Mouse (Mus musculus) liver, embryonic 16.5 days (tissue): ENCODE data around the gene Tmem38a. TPM values are rescaled to one million over a fixed set of nuclear protein-coding genes. Genes with fewer than 3 reads are reported as not detected.

Experiments
- ATAC-seq: fragments of 200-750 bp; cut with Nextera tagmentation; 2 replicates; pipeline ENCODE4 v1.8.0; 2017; ENCODE audit warnings: low read depth, mild to moderate bottlenecking, moderate number of reproducible peaks, moderate library complexity
- H3K27ac ChIP-seq: fragments of 300-500 bp; sonication (generic); 2 replicates; pipeline ENCODE4 v1.5.1; 2014; ENCODE audit warnings: mild to moderate bottlenecking, low read length
- H3K27me3 ChIP-seq: fragments of 300-500 bp; sonication (generic); 2 replicates; pipeline ENCODE4 v1.6.1; 2014; ENCODE audit warnings: low read depth, low read length, mixed read lengths; ENCODE audit not compliant: control insufficient read depth, insufficient read depth
- H3K36me3 ChIP-seq: fragments of 300-500 bp; sonication (generic); 2 replicates; pipeline ENCODE4 v1.6.1; 2014; ENCODE audit warnings: mild to moderate bottlenecking; ENCODE audit not compliant: control insufficient read depth, insufficient read depth
- H3K4me1 ChIP-seq: fragments of 300-500 bp; sonication (generic); 2 replicates; pipeline ENCODE4 v1.6.1; 2014; ENCODE audit warnings: low read depth, low read length, mixed read lengths; ENCODE audit not compliant: control insufficient read depth
- H3K4me2 ChIP-seq: fragments of 300-500 bp; sonication (generic); 2 replicates; pipeline ENCODE4 v1.6.1; 2014; ENCODE audit warnings: low read depth, low read length, mixed read lengths
- H3K4me3 ChIP-seq: fragments of 300-500 bp; sonication (generic); 2 replicates; pipeline ENCODE4 v1.5.1; 2014; ENCODE audit warnings: low read depth, mild to moderate bottlenecking, low read length
- H3K9ac ChIP-seq: fragments of 300-500 bp; sonication (generic); 2 replicates; pipeline ENCODE4 v1.6.1; 2014; ENCODE audit warnings: low read depth, low read length
- H3K9me3 ChIP-seq: fragments of 300-500 bp; sonication (generic); replicated peaks from 2 replicates; pipeline ENCODE4 v1.6.1; 2016; ENCODE audit warnings: low read length; ENCODE audit not compliant: control insufficient read depth
- WGBS: fragments of 180-500 bp; shearing (Covaris S2); extraction: QIAGEN DNeasy Blood & Tissue Kit; methylation state at CpG from one replicate; pipeline ENCODE4 v1.1.7; 2014; ENCODE audit not compliant: insufficient replicate concordance; 5-methylcytosine and 5-hydroxymethylcytosine counted together
- microRNA-seq: library from miRNA; unstranded; fragments of <30 nt; microRNA quantifications from one replicate; pipeline ENCODE4, GENCODE M21; 2016
- polyA plus RNA-seq: library from polyadenylated mRNA; unstranded; fragments of >200 nt; fragmentation: Nextera tagmentation; extraction: Ambion mirVana; gene quantifications from 2 replicates; pipeline ENCODE4 v1.2.1, GENCODE M21; 2015

Gene Tmem38a
- polyA plus RNA-seq, 1 experiment from 2014 or later, result 4.5 TPM

DNA sequence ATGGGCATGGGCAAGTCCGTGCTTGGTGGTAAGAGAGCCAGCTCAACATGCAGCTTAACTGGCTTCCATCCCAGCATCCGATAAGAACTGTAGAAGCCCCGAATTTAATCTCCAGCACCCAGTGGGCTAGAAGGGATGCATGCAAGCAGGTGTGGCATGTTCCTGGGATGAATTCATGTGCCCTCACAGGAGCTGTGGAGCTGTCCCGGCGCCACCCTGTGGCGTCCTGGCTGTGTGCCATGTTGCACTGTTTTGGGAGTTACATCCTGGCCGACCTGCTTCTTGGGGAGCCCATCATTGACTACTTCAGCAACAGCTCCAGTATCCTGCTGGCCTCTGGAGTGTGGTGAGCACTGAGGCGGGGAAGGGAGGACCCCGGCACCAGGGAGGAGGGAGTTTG lies 7.5 kb downstream of the Tmem38a start:
- no peak for ATAC-seq
- WGBS, result 54% methylated on average over 9 of the region's 9 CpGs

DNA sequence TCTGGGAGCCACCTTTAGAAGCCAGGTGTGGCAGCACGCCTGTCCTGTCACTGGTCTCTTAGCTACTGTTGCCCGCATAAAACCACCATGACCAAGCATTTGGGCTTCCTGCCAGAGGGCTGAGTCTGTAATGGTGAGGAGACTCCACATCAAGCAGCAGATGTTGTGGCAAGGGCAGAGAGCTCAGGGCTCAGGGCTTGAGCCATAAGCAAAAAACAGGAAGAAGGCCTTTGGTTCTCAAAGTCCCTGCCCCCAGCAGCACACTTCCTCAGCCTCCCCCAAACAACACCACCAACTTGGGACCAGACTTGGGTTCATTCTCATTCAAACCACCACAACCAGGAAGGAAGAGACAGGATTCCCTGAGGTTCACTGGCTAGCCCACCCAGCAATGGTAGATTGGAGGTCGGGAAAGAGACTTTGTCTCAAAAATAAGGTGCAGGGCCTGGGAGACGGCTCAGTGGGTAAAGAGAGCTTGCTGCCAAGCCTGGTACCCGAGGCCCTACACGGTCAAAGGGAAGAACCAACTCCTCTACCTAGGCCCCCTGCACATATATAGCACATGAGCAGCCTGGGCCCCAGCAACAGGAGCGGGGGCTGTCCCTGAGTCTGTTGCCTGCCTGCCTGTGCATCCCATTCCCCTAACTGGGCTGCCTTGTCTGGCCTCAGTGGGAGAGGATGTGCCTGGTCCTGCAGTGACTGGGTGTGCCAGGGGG lies 11.4 kb downstream of the Tmem38a start:
- 31% methylated on average over 7 of the region's 7 CpGs for WGBS
- Histone ChIP-seq H3K9ac (no peak overlapping the region), H3K4me1 (no peaks in the 10 kb centered on the region; the same call in 1 of the 2 replicates), H3K9me3 (no peaks in the 10 kb centered on the region), H3K27ac (peak overlapping the region; percentile 67), H3K27me3 (no peaks in the 10 kb centered on the region), H3K4me3 (no peak overlapping the region), H3K4me2 (no peak overlapping the region), H3K36me3 (no peaks in the 10 kb centered on the region)
- ATAC-seq, result peak; percentile 47; the same call in 1 of the 2 replicates

More for the DNA sequence above, 7.5 kb downstream of the Tmem38a start:
- no peak overlapping the region for H3K4me2 ChIP-seq
- no peaks in the 10 kb centered on the region; the same call in 1 of the 2 replicates for H3K4me1 ChIP-seq
- no peak overlapping the region for H3K4me3 ChIP-seq
- H3K9ac ChIP-seq, result no peak overlapping the region
- H3K9me3 ChIP-seq, result no peaks in the 10 kb centered on the region
- no peaks in the 10 kb centered on the region for H3K27me3 ChIP-seq
- H3K36me3 ChIP-seq, result no peaks in the 10 kb centered on the region
- H3K27ac ChIP-seq, result no peak overlapping the region

DNA sequence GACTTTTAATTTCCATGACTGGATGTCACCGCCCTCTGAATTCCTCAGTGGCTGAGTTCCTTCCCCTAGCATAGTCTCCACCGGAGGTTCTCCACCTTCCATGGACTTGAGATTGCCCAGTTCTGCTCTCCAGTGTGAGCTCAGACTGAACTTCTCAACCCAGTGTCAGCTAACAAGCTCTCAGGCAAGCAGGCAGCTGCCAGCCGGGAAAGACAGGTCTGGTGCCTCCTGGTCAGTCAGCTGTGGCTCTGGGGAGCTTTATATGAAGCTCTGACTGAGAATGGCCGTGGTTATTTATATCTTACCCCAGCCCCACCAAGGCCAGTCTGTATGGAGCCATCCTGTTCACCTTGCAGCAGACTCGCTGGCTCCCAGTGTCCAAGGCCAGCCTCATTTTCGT lies 12.5 kb downstream of the Tmem38a start:
- 57% methylated on average over 6 of the region's 6 CpGs for WGBS
- Histone ChIP-seq H3K36me3 (no peaks in the 10 kb centered on the region), H3K4me3 (no peak overlapping the region), H3K9ac (no peak overlapping the region), H3K27me3 (no peaks in the 10 kb centered on the region), H3K4me2 (no peak overlapping the region), H3K27ac (no peak overlapping the region), H3K4me1 (no peaks in the 10 kb centered on the region; the same call in 1 of the 2 replicates), H3K9me3 (no peaks in the 10 kb centered on the region)
- ATAC-seq, result no peak

DNA sequence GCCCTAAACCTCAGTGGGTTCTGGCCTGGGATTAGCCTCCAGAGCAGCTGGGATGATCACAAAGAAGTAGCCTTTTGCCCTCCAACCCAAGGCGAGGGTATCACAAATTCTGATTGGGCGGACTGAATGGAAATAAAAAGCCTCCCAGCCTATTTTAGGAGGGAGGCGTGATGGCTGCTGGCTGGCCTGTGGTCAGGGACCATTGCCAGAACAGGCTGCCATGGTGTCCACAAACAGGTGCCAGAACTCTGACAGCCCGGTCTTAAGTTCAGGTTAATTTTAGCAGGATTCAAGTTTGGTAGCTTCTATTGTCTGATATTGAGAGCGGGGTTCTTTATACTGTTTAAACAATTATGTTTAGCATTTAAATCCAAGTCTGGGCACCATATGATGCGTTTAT lies 16.0 kb downstream of the Tmem38a start:
- H3K36me3 ChIP-seq, result no peaks in the 10 kb centered on the region
- H3K9ac ChIP-seq, result no peak overlapping the region
- no peak for ATAC-seq
- no peak overlapping the region for H3K4me3 ChIP-seq
- 61% methylated on average over 6 of the region's 6 CpGs for WGBS
- H3K4me2 ChIP-seq, result no peak overlapping the region
- no peaks in the 10 kb centered on the region for H3K27me3 ChIP-seq
- no peaks in the 10 kb centered on the region for H3K9me3 ChIP-seq
- no peaks in the 10 kb centered on the region; the same call in 1 of the 2 replicates for H3K4me1 ChIP-seq
- H3K27ac ChIP-seq, result no peak overlapping the region

DNA sequence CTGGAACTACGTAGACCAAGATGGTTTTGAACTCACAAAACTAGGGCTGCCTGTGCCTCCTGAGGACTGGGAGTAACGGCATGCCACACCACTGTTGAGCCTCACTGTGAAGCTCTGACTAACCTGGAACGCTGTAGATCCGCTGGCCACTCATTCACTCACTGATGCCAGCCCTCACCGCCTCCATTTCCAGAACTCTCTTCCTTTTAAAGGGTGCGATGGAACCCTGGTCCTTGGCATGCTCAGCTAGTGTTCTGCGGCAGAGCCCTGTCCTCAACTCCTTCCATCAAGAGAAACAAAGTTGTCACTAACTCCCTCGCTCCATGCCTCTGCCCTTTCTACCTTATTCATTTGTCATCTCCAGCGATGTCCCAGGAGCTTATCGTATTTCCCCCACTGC lies 17.0 kb downstream of the Tmem38a start:
- 71% methylated on average over 10 of the region's 10 CpGs for WGBS
- no peaks in the 10 kb centered on the region for H3K9me3 ChIP-seq
- no peak overlapping the region for H3K4me3 ChIP-seq
- H3K27me3 ChIP-seq, result no peaks in the 10 kb centered on the region
- no peak overlapping the region for H3K4me2 ChIP-seq
- H3K4me1 ChIP-seq, result no peaks in the 10 kb centered on the region
- H3K36me3 ChIP-seq, result no peaks in the 10 kb centered on the region
- H3K9ac ChIP-seq, result no peak overlapping the region
- H3K27ac ChIP-seq, result no peak overlapping the region
- ATAC-seq, result no peak

DNA sequence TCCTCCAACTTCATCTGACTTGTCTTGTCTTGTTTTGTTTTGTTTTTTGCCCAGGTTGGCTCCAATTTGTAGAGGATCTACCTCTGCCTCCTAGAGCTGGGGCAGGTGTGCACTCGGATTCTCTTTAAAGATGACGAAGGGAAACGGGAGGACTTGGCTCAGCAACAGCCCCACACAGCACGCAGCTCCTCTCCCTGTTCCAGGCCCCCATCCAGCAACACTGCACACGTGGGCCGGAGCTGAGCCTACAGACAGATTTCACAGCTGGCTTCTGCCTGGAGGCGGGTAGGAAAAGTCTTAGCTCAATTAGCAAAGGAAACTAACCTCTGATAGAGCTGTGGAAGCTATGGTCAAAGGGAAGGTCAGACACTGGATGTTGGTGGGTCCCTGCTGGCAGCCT lies 17.4 kb downstream of the Tmem38a start:
- H3K9ac ChIP-seq, result no peak overlapping the region
- ATAC-seq, result no peak
- H3K4me2 ChIP-seq, result no peak overlapping the region
- H3K4me3 ChIP-seq, result no peak overlapping the region
- no peaks in the 10 kb centered on the region for H3K27me3 ChIP-seq
- H3K4me1 ChIP-seq, result no peaks in the 10 kb centered on the region
- no peaks in the 10 kb centered on the region for H3K36me3 ChIP-seq
- H3K9me3 ChIP-seq, result no peaks in the 10 kb centered on the region
- no peak overlapping the region for H3K27ac ChIP-seq
- 69% methylated on average over 7 of the region's 7 CpGs for WGBS

DNA sequence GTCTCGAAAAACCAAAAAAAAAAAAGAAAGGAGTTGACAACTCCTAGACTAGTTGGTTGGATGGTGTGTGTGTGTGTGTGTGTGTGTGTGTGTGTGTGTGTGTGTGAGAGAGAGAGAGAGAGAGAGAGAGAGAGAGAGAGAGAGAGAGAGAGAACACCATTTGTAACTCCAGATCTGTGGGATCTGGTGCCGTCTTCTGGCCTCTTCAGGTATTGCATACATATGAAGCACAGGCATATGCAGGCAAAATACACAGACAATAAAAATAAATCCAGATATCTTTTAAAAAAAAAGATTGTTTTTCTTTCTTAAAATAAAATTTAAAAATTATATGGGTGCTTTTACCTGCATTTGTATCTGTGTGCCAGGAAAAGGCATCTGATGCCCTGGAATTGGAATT lies 18.3 kb downstream of the Tmem38a start:
- WGBS, result 37% methylated on average over 2 of the region's 2 CpGs

More for the DNA sequence above, 18.3 kb downstream of the Tmem38a start:
- Histone ChIP-seq H3K27me3 (no peaks in the 10 kb centered on the region), H3K36me3 (no peaks in the 10 kb centered on the region), H3K4me3 (no peak overlapping the region), H3K9ac (no peak overlapping the region), H3K4me1 (no peaks in the 10 kb centered on the region), H3K27ac (no peak overlapping the region), H3K4me2 (no peak overlapping the region), H3K9me3 (no peaks in the 10 kb centered on the region)
- ATAC-seq, result no peak

Small RNA genes within 50 kb of the gene (microRNA-seq; reads per million reads assigned to microRNA genes)
- gene Gm28019, result not detected

Other genes with a start within 250 kb of the Tmem38a start
- gene Eps15l1, start 150.6 kb upstream of the Tmem38a start, polyA plus RNA-seq, result 19.2 and 20.0 TPM in 2 replicates
- gene Calr3, start 128.2 kb upstream of the Tmem38a start, polyA plus RNA-seq, result 0.54 and 0.74 TPM in 2 replicates
- 3.4 and 3.5 TPM in 2 replicates for gene 1700030K09Rik, start 128.2 kb upstream of the Tmem38a start, polyA plus RNA-seq
- 16.2 and 23.1 TPM in 2 replicates for gene Cherp, start 96.8 kb upstream of the Tmem38a start, polyA plus RNA-seq
- 3.0 and 3.5 TPM in 2 replicates for gene Slc35e1, start 79.4 kb upstream of the Tmem38a start, polyA plus RNA-seq
- gene Med26, start 23.8 kb upstream of the Tmem38a start, polyA plus RNA-seq, result 6.2 and 6.3 TPM in 2 replicates
- gene Smim7, start 967 bp upstream of the Tmem38a start, polyA plus RNA-seq, result 40.1 and 40.8 TPM in 2 replicates
- 0.05 TPM in 1 of 2 replicates, not detected in the other for gene Nwd1, start 74.7 kb downstream of the Tmem38a start, polyA plus RNA-seq
- 62.1 and 63.1 TPM in 2 replicates for gene Sin3b, start 151.2 kb downstream of the Tmem38a start, polyA plus RNA-seq
- 2.3 and 2.6 TPM in 2 replicates for gene F2rl3, start 189.8 kb downstream of the Tmem38a start, polyA plus RNA-seq